Mouse (Mus musculus): ENCODE results near the gene Kcnd2. TPM values are rescaled to one million over a fixed set of nuclear protein-coding genes. Genes with fewer than 3 reads are reported as not detected.

Kcnd2 gene
- polyA plus RNA-seq (2014; fragmentation: Nextera tagmentation; extraction: Ambion mirVana) = 1.2 and 2.2 TPM in 2 replicates

DNA sequence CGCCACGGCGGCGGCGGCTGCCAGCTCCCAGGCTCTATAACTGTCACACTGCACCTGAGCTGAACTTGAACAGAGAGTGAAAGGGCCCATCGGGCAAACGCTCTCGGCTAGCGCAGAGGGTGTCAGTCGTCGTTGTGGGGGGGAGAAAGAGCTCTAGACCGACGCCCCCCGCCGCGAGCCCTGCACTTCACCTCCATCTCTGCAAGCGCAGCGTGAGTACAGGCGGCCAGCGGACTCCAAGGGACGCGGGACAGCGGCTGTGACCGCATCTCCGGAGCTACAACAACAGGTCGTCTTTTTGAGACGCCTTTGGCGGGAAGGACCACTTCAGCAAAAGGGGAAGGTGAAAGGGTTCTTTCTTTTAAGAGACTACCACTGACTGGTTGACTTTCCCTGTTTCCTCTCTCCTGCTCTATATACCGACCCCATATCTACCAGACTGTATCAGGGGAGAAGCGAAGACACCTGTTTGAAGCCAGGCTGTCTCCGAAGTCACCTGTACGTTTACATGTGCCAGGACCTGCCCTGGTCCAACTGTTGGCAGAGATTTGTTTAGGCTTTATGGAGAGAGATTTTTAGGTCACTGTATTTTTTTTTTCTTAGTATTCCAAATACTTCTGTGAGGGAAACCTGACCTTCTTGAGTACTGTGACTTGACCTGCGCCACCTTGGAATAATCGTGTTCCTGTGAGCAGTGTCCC lies at the start of gene Kcnd2:
Kcnd2 (plus strand) TSS at position 13 of the 701 bp plus-strand sequence.
- Histone ChIP-seq H3K4me3 (ENCODE audit: low read depth, low read length) (peak within 1 kb of the TSS; percentile 65), H3K9ac (ENCODE audit: low read depth, low read length) (peak within 1 kb of the TSS; percentile 66), H3K36me3 (ENCODE audit: control insufficient read depth, insufficient read depth, low read length) (no peaks in the 10 kb centered on the region), H3K4me2 (ENCODE audit: low read depth, low read length) (peak within 1 kb of the TSS; percentile 97), H3K27ac (replicated peaks; ENCODE audit: low read depth, low read length) (no peak within 1 kb of the TSS), H3K9me3 (ENCODE audit: control insufficient read depth, low read length) (no peaks in the 10 kb centered on the region), H3K4me1 (ENCODE audit: control insufficient read depth, insufficient read depth, low read length) (no peaks in the 10 kb centered on the region), H3K27me3 (replicated peaks; ENCODE audit: control insufficient read depth, insufficient read depth, low read length) (peaks cover 19% of the 10 kb centered on the region)
- WGBS = 11% methylated on average over 34 of the region's 34 CpGs
- no peak for DNase-seq (ENCODE audit: low spot score)
- no peak; the same call in 1 of the 2 replicates for ATAC-seq (ENCODE audit: low read depth)

DNA sequence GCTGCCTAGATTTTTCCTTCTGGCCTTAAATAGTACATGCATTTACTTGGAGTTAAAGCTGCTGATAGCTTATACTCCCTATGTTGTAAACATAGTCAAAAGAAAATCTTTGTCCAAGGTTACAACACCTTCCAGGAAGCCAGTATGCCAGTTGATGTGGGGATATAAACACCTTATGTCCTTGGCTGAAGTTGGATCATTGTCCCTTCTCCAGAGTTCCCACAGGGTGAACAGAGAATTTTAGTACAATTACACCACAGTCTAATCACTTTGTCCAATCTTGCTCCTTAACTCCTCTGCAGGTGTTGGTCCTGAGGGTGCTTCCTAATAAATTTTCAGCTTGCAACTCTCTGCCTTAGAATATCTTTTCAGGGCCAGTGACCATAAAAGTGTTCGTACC lies 48.7 kb upstream of the Kcnd2 start:
- H3K27ac ChIP-seq (replicated peaks; ENCODE audit: low read depth, low read length) = no peak overlapping the region
- no peaks in the 10 kb centered on the region for H3K36me3 ChIP-seq (ENCODE audit: control insufficient read depth, insufficient read depth, low read length)
- no peaks in the 10 kb centered on the region for H3K4me1 ChIP-seq (ENCODE audit: control insufficient read depth, insufficient read depth, low read length)
- H3K27me3 ChIP-seq (replicated peaks; ENCODE audit: control insufficient read depth, insufficient read depth, low read length) = no peaks in the 10 kb centered on the region
- 66% methylated on average over 1 of the region's 1 CpGs for WGBS
- no peak overlapping the region for H3K4me3 ChIP-seq (ENCODE audit: low read depth, low read length)
- no peak for ATAC-seq (ENCODE audit: low read depth)
- no peak overlapping the region for H3K9ac ChIP-seq (ENCODE audit: low read depth, low read length)
- no peak overlapping the region for H3K4me2 ChIP-seq (ENCODE audit: low read depth, low read length)
- no peaks in the 10 kb centered on the region for H3K9me3 ChIP-seq (ENCODE audit: control insufficient read depth, low read length)
- DNase-seq (ENCODE audit: low spot score) = no peak

DNA sequence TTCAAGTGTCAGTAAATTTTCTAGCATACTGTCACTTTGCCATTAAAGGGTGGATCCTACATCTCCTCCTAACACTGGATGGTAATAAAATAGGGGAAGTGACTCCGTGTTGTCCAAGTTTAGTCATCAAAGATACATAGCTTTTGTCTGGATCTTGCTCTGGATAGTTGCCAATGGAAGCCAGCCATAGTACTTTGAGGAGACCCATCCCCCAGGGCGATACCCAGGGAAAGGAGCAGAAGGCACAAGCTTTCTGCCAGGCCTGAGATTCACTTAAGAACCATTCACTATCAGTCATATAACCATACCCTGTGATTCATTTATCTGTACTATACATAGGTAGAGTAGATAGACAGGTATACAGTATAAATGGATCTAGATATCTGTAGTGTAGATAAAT lies 20.0 kb upstream of the Kcnd2 start:
- Histone ChIP-seq H3K4me2 (ENCODE audit: low read depth, low read length) (no peak overlapping the region), H3K9ac (ENCODE audit: low read depth, low read length) (no peak overlapping the region), H3K36me3 (ENCODE audit: control insufficient read depth, insufficient read depth, low read length) (no peaks in the 10 kb centered on the region), H3K9me3 (ENCODE audit: control insufficient read depth, low read length) (peaks cover 10% of the 10 kb centered on the region; the same call in 1 of the 2 replicates), H3K4me3 (ENCODE audit: low read depth, low read length) (no peak overlapping the region), H3K4me1 (ENCODE audit: control insufficient read depth, insufficient read depth, low read length) (no peaks in the 10 kb centered on the region), H3K27me3 (replicated peaks; ENCODE audit: control insufficient read depth, insufficient read depth, low read length) (no peaks in the 10 kb centered on the region), H3K27ac (replicated peaks; ENCODE audit: low read depth, low read length) (no peak overlapping the region)
- 65% methylated on average over 2 of the region's 2 CpGs for WGBS
- no peak for DNase-seq (ENCODE audit: low spot score)
- ATAC-seq (ENCODE audit: low read depth) = no peak

DNA sequence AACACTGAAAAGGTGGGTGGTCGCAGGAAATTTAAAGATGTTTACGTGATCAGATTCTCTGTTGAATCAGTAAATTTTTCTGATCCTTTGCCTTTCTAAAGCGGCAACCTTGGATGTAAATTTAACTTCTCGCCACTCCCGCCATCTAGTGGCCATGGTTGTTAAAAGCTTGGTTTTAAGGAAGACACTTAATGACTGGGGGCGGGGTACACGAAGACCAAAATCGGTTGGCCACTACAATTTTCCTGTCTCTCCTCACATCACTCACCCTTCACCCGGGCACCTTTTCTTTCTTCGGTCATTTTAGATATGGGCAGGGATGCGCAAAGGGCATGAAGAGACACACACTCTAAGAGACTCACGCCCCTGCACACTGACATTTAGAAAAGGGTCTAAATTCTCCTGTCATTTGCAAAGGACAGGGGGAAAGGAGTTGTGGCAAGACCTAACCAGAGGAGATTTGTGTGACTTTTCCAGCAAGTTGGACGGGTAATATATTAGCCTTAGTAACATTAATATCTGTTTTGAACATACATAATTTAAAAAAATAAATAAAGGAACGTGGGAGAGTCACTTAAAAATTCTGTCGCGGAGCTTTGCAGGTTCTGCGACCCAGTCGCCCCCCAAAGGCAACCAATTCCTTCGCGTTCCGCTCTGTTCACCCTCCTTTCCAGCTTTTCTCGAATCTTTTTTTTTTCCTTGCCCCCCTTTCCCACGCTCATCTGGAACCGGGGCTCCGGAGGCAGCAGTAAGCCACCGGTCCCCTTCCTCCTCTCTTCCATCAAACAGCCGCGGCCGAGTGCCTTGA lies 1.2 kb upstream of the Kcnd2 start:
- H3K4me2 ChIP-seq (ENCODE audit: low read depth, low read length) = peak overlapping the region; percentile 97
- peaks cover 19% of the 10 kb centered on the region for H3K27me3 ChIP-seq (replicated peaks; ENCODE audit: control insufficient read depth, insufficient read depth, low read length)
- ATAC-seq (ENCODE audit: low read depth) (peak; percentile 45; the same call in 1 of the 2 replicates), DNase-seq (ENCODE audit: low spot score) (peak; percentile 90)
- no peak overlapping the region for H3K27ac ChIP-seq (replicated peaks; ENCODE audit: low read depth, low read length)
- H3K36me3 ChIP-seq (ENCODE audit: control insufficient read depth, insufficient read depth, low read length) = no peaks in the 10 kb centered on the region
- peak overlapping the region; percentile 66 for H3K9ac ChIP-seq (ENCODE audit: low read depth, low read length)
- H3K9me3 ChIP-seq (ENCODE audit: control insufficient read depth, low read length) = no peaks in the 10 kb centered on the region
- 1% methylated on average over 29 of the region's 29 CpGs for WGBS
- H3K4me3 ChIP-seq (ENCODE audit: low read depth, low read length) = peak overlapping the region; percentile 65
- H3K4me1 ChIP-seq (ENCODE audit: control insufficient read depth, insufficient read depth, low read length) = no peaks in the 10 kb centered on the region

DNA sequence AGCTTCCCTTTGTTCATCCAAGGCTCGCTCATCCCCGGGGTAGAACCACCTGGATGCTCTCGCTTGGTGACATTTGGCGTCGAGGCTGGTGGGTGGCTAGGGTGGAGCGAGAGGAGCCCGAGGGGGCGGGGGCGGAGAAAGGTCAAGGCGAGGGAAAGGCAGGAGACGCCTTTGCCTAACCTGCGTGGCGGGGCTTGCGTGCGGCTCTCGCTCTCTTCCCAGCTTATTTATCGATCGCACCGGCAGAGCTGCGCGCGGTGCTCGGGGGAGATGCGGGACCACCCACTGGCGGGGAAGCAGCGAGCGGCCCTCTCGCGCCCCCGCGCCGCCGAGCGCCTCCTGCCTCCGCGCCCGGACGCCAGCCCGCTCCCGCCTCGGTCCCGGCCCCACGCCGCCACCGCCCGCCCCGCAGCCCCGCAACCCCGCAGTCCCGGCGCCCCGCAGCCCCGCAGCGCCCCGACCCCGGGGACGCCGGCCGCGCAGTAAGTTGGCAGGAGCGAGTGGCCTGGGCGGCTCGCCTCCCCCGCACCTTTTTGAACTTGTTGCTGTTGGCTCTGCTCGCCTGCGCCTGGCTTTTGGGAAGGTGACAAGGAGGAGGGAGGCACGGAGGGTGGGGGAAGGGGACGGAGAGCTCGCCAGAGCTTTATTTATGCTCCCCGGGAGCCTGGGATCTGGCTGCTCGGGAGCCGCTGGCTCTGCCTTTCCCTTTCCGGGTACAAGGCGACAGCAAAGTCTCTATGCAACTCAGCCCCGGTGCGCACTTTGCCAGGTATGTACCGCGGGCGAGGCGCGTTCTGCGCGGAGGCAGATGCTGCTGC lies 421 bp upstream of the Kcnd2 start:
- peaks cover 19% of the 10 kb centered on the region for H3K27me3 ChIP-seq (replicated peaks; ENCODE audit: control insufficient read depth, insufficient read depth, low read length)
- no peak overlapping the region for H3K27ac ChIP-seq (replicated peaks; ENCODE audit: low read depth, low read length)
- peak; percentile 61 for DNase-seq (ENCODE audit: low spot score)
- no peaks in the 10 kb centered on the region for H3K36me3 ChIP-seq (ENCODE audit: control insufficient read depth, insufficient read depth, low read length)
- no peaks in the 10 kb centered on the region for H3K4me1 ChIP-seq (ENCODE audit: control insufficient read depth, insufficient read depth, low read length)
- WGBS = under 1% methylated on average over 22 of the region's 83 CpGs
- H3K9me3 ChIP-seq (ENCODE audit: control insufficient read depth, low read length) = no peaks in the 10 kb centered on the region
- peak overlapping the region; percentile 65 for H3K4me3 ChIP-seq (ENCODE audit: low read depth, low read length)
- peak; percentile 77 for ATAC-seq (ENCODE audit: low read depth)
- peak overlapping the region; percentile 97 for H3K4me2 ChIP-seq (ENCODE audit: low read depth, low read length)
- peak overlapping the region; percentile 66 for H3K9ac ChIP-seq (ENCODE audit: low read depth, low read length)

DNA sequence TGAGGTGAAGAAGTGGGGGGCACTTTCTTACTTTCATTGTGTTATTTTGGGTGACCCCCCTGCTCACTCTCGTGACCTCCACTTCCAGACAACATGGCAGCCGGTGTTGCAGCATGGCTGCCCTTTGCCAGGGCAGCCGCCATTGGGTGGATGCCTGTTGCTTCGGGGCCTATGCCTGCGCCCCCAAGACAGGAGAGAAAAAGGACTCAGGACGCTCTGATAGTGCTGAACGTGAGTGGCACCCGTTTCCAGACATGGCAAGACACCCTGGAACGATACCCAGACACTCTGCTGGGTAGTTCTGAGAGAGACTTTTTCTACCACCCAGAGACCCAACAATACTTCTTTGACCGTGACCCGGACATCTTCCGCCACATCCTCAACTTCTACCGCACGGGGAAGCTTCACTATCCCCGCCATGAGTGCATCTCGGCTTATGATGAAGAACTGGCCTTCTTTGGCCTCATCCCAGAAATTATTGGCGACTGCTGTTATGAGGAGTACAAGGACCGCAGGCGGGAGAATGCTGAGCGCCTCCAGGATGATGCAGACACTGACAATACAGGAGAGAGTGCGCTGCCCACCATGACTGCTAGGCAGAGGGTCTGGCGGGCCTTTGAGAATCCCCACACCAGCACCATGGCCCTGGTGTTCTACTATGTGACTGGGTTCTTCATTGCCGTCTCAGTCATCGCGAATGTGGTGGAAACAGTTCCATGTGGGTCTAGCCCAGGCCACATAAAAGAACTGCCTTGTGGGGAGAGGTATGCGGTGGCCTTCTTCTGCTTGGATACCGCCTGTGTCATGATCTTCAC lies 1.1 kb downstream of the Kcnd2 start:
- 91% methylated on average over 27 of the region's 27 CpGs for WGBS
- H3K4me1 ChIP-seq (ENCODE audit: control insufficient read depth, insufficient read depth, low read length) = no peaks in the 10 kb centered on the region
- no peak for DNase-seq (ENCODE audit: low spot score)
- no peak overlapping the region for H3K9ac ChIP-seq (ENCODE audit: low read depth, low read length)
- H3K36me3 ChIP-seq (ENCODE audit: control insufficient read depth, insufficient read depth, low read length) = no peaks in the 10 kb centered on the region
- H3K27ac ChIP-seq (replicated peaks; ENCODE audit: low read depth, low read length) = no peak overlapping the region
- H3K9me3 ChIP-seq (ENCODE audit: control insufficient read depth, low read length) = no peaks in the 10 kb centered on the region
- no peak overlapping the region for H3K4me3 ChIP-seq (ENCODE audit: low read depth, low read length)
- H3K4me2 ChIP-seq (ENCODE audit: low read depth, low read length) = peak overlapping the region; percentile 97; the same call in 1 of the 2 replicates
- ATAC-seq (ENCODE audit: low read depth) = no peak
- peaks cover 19% of the 10 kb centered on the region for H3K27me3 ChIP-seq (replicated peaks; ENCODE audit: control insufficient read depth, insufficient read depth, low read length)

DNA sequence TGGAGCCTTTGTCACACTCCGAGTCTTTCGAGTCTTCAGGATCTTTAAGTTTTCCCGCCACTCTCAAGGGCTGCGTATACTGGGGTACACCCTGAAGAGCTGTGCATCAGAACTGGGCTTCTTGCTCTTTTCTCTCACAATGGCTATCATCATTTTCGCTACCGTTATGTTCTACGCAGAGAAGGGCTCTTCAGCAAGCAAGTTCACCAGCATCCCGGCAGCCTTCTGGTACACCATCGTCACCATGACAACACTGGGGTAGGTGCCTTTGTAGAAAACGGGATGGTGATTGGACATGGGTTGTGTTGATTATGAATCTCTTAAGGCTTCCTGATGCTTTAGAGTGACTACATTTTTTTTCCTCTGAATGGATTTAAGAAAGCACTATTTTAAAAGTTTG lies 1.9 kb downstream of the Kcnd2 start:
- WGBS = 94% methylated on average over 10 of the region's 10 CpGs
- Histone ChIP-seq H3K4me3 (ENCODE audit: low read depth, low read length) (no peak overlapping the region), H3K27me3 (replicated peaks; ENCODE audit: control insufficient read depth, insufficient read depth, low read length) (peaks cover 19% of the 10 kb centered on the region), H3K36me3 (ENCODE audit: control insufficient read depth, insufficient read depth, low read length) (no peaks in the 10 kb centered on the region), H3K4me2 (ENCODE audit: low read depth, low read length) (no peak overlapping the region), H3K9ac (ENCODE audit: low read depth, low read length) (no peak overlapping the region), H3K9me3 (ENCODE audit: control insufficient read depth, low read length) (no peaks in the 10 kb centered on the region), H3K27ac (replicated peaks; ENCODE audit: low read depth, low read length) (no peak overlapping the region), H3K4me1 (ENCODE audit: control insufficient read depth, insufficient read depth, low read length) (no peaks in the 10 kb centered on the region)
- no peak for DNase-seq (ENCODE audit: low spot score)
- no peak for ATAC-seq (ENCODE audit: low read depth)

DNA sequence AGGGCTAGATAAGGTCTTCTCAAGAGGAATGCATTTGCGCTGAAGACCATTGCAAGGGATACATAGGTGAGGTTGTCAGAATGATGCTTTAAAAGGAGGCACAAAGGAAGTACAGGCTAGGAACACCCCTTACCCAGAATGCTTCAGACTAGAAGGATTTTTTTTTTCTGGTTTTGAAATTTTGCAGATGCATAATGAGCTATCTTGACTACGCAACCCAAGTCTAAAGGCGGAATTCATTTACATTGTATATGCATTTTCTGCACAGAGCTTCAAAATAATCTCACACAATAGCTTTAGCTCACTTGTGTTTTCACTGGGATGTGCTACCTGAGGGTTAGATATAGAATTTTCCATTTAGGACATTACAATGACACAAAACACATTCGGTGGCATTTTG lies 10.8 kb downstream of the Kcnd2 start:
- Histone ChIP-seq H3K4me2 (ENCODE audit: low read depth, low read length) (no peak overlapping the region), H3K4me1 (ENCODE audit: control insufficient read depth, insufficient read depth, low read length) (no peaks in the 10 kb centered on the region), H3K27me3 (replicated peaks; ENCODE audit: control insufficient read depth, insufficient read depth, low read length) (no peaks in the 10 kb centered on the region), H3K4me3 (ENCODE audit: low read depth, low read length) (no peak overlapping the region), H3K9ac (ENCODE audit: low read depth, low read length) (no peak overlapping the region), H3K36me3 (ENCODE audit: control insufficient read depth, insufficient read depth, low read length) (no peaks in the 10 kb centered on the region), H3K9me3 (ENCODE audit: control insufficient read depth, low read length) (no peaks in the 10 kb centered on the region), H3K27ac (replicated peaks; ENCODE audit: low read depth, low read length) (no peak overlapping the region)
- DNase-seq (ENCODE audit: low spot score) (no peak), ATAC-seq (ENCODE audit: low read depth) (no peak)
- WGBS = 92% methylated on average over 4 of the region's 4 CpGs

Measured in embryonic facial prominence, embryonic 14.5 days (tissue).